Mouse (Mus musculus) ES-E14 (cell line): ENCODE data around the gene Itgad. TPM values are rescaled to one million over a fixed set of nuclear protein-coding genes. Genes with fewer than 3 reads are reported as not detected.

ENCODE experiments used
- DNase-seq: peaks from one replicate; pipeline ENCODE4 v3.0.0-alpha.2; 2013; ENCODE audit warnings: low read depth, low spot score
- H3K27ac ChIP-seq: 2 replicates; pipeline ENCODE4 v1.5.1; 2012; ENCODE audit warnings: low read depth, mild to moderate bottlenecking, low read length, moderate library complexity, mixed read lengths; ENCODE audit not compliant: poor library complexity, insufficient read depth, severe bottlenecking
- H3K36me3 ChIP-seq: 2 replicates; pipeline ENCODE4 v1.6.1; 2012; ENCODE audit warnings: mild to moderate bottlenecking, low read length, moderate library complexity, mixed read lengths; ENCODE audit not compliant: control insufficient read depth, poor library complexity, insufficient read depth, severe bottlenecking
- H3K4me1 ChIP-seq, 2 experiments: fragments of 150-350 bp in 1 of 2; sonication (generic) in 1 of 2; 2 replicates each; pipeline ENCODE4 v1.6.1; 2012; ENCODE audit warnings: low read length in 2 of 2, mild to moderate bottlenecking in 1 of 2, mixed read lengths in 1 of 2; ENCODE audit not compliant: control insufficient read depth in 2 of 2, insufficient read depth in 2 of 2, poor library complexity in 1 of 2
- H3K4me3 ChIP-seq, 2 experiments: fragments of 150-350 bp in 1 of 2; sonication (generic) in 1 of 2; 2 replicates each; pipeline ENCODE4 v1.5.1; 2012; ENCODE audit warnings: low read length in 2 of 2, low read depth in 1 of 2, mild to moderate bottlenecking in 1 of 2, mixed read lengths in 1 of 2; ENCODE audit not compliant: insufficient read depth in 1 of 2, poor library complexity in 1 of 2, severe bottlenecking in 1 of 2
- H3K9ac ChIP-seq: 2 replicates; pipeline ENCODE4 v1.6.1; 2012; ENCODE audit warnings: low read depth, mild to moderate bottlenecking, low read length, mixed read lengths; ENCODE audit not compliant: poor library complexity, insufficient read depth, severe bottlenecking
- H3K9me3 ChIP-seq: fragments of 150-350 bp; sonication (generic); 2 replicates; pipeline ENCODE4 v1.6.1; 2012; ENCODE audit warnings: low read depth, mild to moderate bottlenecking, low read length; ENCODE audit not compliant: control insufficient read depth, insufficient read depth
- CHD2 ChIP-seq: IDR thresholded peaks from 2 replicates; pipeline ENCODE4 v1.6.1; 2014; ENCODE audit warnings: mild to moderate bottlenecking, low read depth, low read length, inconsistent platforms
- HCFC1 ChIP-seq: IDR thresholded peaks from 2 replicates; pipeline ENCODE4 v1.6.1; 2012; ENCODE audit warnings: low read length, inconsistent platforms, borderline replicate concordance; ENCODE audit not compliant: insufficient read depth
- MAFK ChIP-seq: IDR thresholded peaks from 2 replicates; pipeline ENCODE4 v1.6.1; 2014; ENCODE audit warnings: mild to moderate bottlenecking, low read depth, low read length, inconsistent platforms; ENCODE audit not compliant: insufficient read depth
- ZC3H11A ChIP-seq: IDR thresholded peaks from 2 replicates; pipeline ENCODE4 v1.6.1; 2012; ENCODE audit warnings: low read depth, mild to moderate bottlenecking, inconsistent platforms, low read length, borderline replicate concordance
- ZNF384 ChIP-seq: IDR thresholded peaks from 2 replicates; pipeline ENCODE4 v1.6.1; 2012; ENCODE audit warnings: low read depth, low read length, inconsistent platforms
- in situ Hi-C, 2 experiments: fragments of 600-800 bp; cut with MboI; formaldehyde crosslinking; loops; one replicate each; pipeline ENCODE4 v1.15.1; 2025; ENCODE audit warnings: low sequenced_read_pairs in 2 of 2, inconsistent platforms in 1 of 2; ENCODE audit not compliant: unreplicated experiment in 2 of 2
- total RNA-seq: library from RNA; depleted of rRNA; stranded (reverse); fragments of 300-350 nt; gene quantifications from 2 replicates; pipeline ENCODE4 v1.2.3, GENCODE M21; 2012

The Itgad gene
- total RNA-seq, 1 experiment: not detected

- TF ChIP-seq MAFK: no peak
- TF ChIP-seq ZC3H11A: no peak
- no peak for TF ChIP-seq HCFC1
- TF ChIP-seq ZNF384: no peak
- no peak for TF ChIP-seq CHD2
- in situ Hi-C loops: no loop called here
- H3K4me1 ChIP-seq: peaks cover 2% of the 10 kb centered on the region in 2 experiments; a peak in 2 of 4 replicates
- H3K27ac ChIP-seq: no peak overlapping the region
- peaks cover 14% of the 10 kb centered on the region for H3K36me3 ChIP-seq
- H3K4me3 ChIP-seq: no peak overlapping the region
- no peak overlapping the region for H3K9ac ChIP-seq
- no peak for DNase-seq
- no peaks in the 10 kb centered on the region for H3K9me3 ChIP-seq
Measured at GRCm38 (mm10) chr7:128245547-128245946, 91.4 kb downstream of the Itgad start.

GRCm38 (mm10) chr7:128246496-128247391, 92.6 kb downstream of the Itgad start, which contains the start of gene Tgfb1i1:
TSS of gene Tgfb1i1 (plus strand) at chr7:128246812.
- peak within 1 kb of the TSS; percentile 77 to 86 for H3K4me3 ChIP-seq
- H3K9me3 ChIP-seq: no peaks in the 10 kb centered on the region
- no peak for TF ChIP-seq ZC3H11A
- TF ChIP-seq HCFC1: no peak
- no peak for TF ChIP-seq MAFK
- no peak for TF ChIP-seq ZNF384
- H3K36me3 ChIP-seq: peaks cover 12% of the 10 kb centered on the region
- peaks cover 2% of the 10 kb centered on the region in 2 experiments; a peak in 2 of 4 replicates for H3K4me1 ChIP-seq
- peak within 1 kb of the TSS; percentile 72 for H3K9ac ChIP-seq
- DNase-seq: peak; percentile 44
- H3K27ac ChIP-seq: peak within 1 kb of the TSS; percentile 43; the same call in 1 of the 2 replicates
- in situ Hi-C loops: no loop called here

GRCm38 (mm10) chr7:128247443-128247842, 93.3 kb downstream of the Itgad start:
- Histone ChIP-seq H3K9ac (peak overlapping the region; percentile 72; the same call in 1 of the 2 replicates), H3K36me3 (peaks cover 8% of the 10 kb centered on the region), H3K4me3 (peak overlapping the region; percentile 77 to 86), H3K4me1 (peaks cover 2 to 6% of the 10 kb centered on the region in 2 experiments; a peak in 2 of 4 replicates), H3K9me3 (no peaks in the 10 kb centered on the region), H3K27ac (no peak overlapping the region)
- in situ Hi-C loops: no loop called here
- TF ChIP-seq HCFC1: no peak
- TF ChIP-seq ZC3H11A: peak; percentile 31; the same call in 1 of the 2 replicates
- peak; percentile 91 for DNase-seq

GRCm38 (mm10) chr7:128248081-128249042, 94.2 kb downstream of the Itgad start:
- H3K9ac ChIP-seq: no peak overlapping the region
- H3K9me3 ChIP-seq: no peaks in the 10 kb centered on the region
- no peak overlapping the region; the same call in 1 of the 2 replicates for H3K27ac ChIP-seq
- no peak overlapping the region for H3K4me3 ChIP-seq
- in situ Hi-C loops: no loop called here
- peaks cover 7% of the 10 kb centered on the region for H3K36me3 ChIP-seq
- DNase-seq: no peak
- TF ChIP-seq HCFC1 (no peak), ZNF384 (no peak), CHD2 (no peak), ZC3H11A (no peak), MAFK (no peak)
- H3K4me1 ChIP-seq: peaks cover 2 to 13% of the 10 kb centered on the region in 2 experiments; a peak in 2 of 4 replicates
